Mouse (Mus musculus) forebrain, postnatal 0 days (tissue): ENCODE results near the gene Slc9c1. TPM values are rescaled to one million over a fixed set of nuclear protein-coding genes. Genes with fewer than 3 reads are reported as not detected.

ENCODE experiments used
- ATAC-seq: fragments of 200-750 bp; cut with Nextera tagmentation; 2 replicates; pipeline ENCODE4 v1.8.0; 2017; ENCODE audit warnings: mild to moderate bottlenecking, moderate library complexity
- DNase-seq: peaks from one replicate; pipeline ENCODE4 v3.0.0-alpha.2; 2015
- H3K27ac ChIP-seq: fragments of 300-500 bp; sonication (generic); 2 replicates; pipeline ENCODE4 v1.5.1; 2014; ENCODE audit warnings: low read depth, mild to moderate bottlenecking, antibody characterized with exemption, low read length, moderate library complexity, mixed read lengths
- H3K27me3 ChIP-seq: fragments of 300-500 bp; sonication (generic); 2 replicates; pipeline ENCODE4 v1.6.1; 2014; ENCODE audit warnings: mild to moderate bottlenecking, low read length, mixed read lengths; ENCODE audit not compliant: insufficient read depth
- H3K36me3 ChIP-seq: fragments of 300-500 bp; sonication (generic); 2 replicates; pipeline ENCODE4 v1.6.1; 2014; ENCODE audit warnings: mild to moderate bottlenecking, moderate library complexity; ENCODE audit not compliant: insufficient read depth
- H3K4me1 ChIP-seq: fragments of 300-500 bp; sonication (generic); 2 replicates; pipeline ENCODE4 v1.6.1; 2014; ENCODE audit warnings: antibody characterized with exemption; ENCODE audit not compliant: insufficient read depth
- H3K4me2 ChIP-seq: fragments of 300-500 bp; sonication (generic); 2 replicates; pipeline ENCODE4 v1.6.1; 2014; ENCODE audit warnings: low read depth, mild to moderate bottlenecking, moderate library complexity
- H3K4me3 ChIP-seq: fragments of 300-500 bp; sonication (generic); 2 replicates; pipeline ENCODE4 v1.5.1; 2014; ENCODE audit warnings: low read depth, low read length, mixed read lengths
- H3K9ac ChIP-seq: fragments of 300-500 bp; sonication (generic); 2 replicates; pipeline ENCODE4 v1.6.1; 2014; ENCODE audit warnings: mild to moderate bottlenecking
- H3K9me3 ChIP-seq: fragments of 300-500 bp; sonication (generic); 2 replicates; pipeline ENCODE4 v1.6.1; 2016; ENCODE audit warnings: low read length
- CTCF ChIP-seq: sonication (generic); IDR thresholded peaks from 2 replicates; pipeline ENCODE4 v1.5.1; 2016; ENCODE audit warnings: antibody characterized with exemption, control low read depth, low read depth
- WGBS: fragments of 180-500 bp; shearing (Covaris S2); extraction: QIAGEN DNeasy Blood & Tissue Kit; methylation state at CpG from one replicate; pipeline ENCODE4 v1.1.7; 2014; 5-methylcytosine and 5-hydroxymethylcytosine counted together
- polyA plus RNA-seq: library from polyadenylated mRNA; unstranded; fragments of >200 nt; fragmentation: Nextera tagmentation; extraction: Ambion mirVana; gene quantifications from 2 replicates; pipeline ENCODE4 v1.2.1, GENCODE M21; 2015
- total RNA-seq: library from RNA; depleted of rRNA; stranded (reverse); fragments of >200 nt; gene quantifications from 2 replicates; pipeline ENCODE4 v1.2.3, GENCODE M21; 2014; rRNA removed

Slc9c1 gene
- total and polyA plus RNA-seq, 2 experiments from 2014 or later = not detected

- ATAC-seq = no peak
- 62% methylated on average over 3 of the region's 3 CpGs for WGBS
Observed at GRCm38 (mm10) chr16:45641301-45641700, 106.2 kb downstream of the Slc9c1 start.

GRCm38 (mm10) chr16:45643944-45644343 lies 108.8 kb downstream of the Slc9c1 start:
- Histone ChIP-seq H3K9ac (no peak overlapping the region), H3K27me3 (no peaks in the 10 kb centered on the region), H3K4me3 (no peak overlapping the region), H3K36me3 (no peaks in the 10 kb centered on the region), H3K4me2 (no peak overlapping the region), H3K27ac (no peak overlapping the region), H3K4me1 (no peaks in the 10 kb centered on the region), H3K9me3 (no peaks in the 10 kb centered on the region)
- TF ChIP-seq CTCF = no peak
- WGBS = 90% methylated on average over 3 of the region's 3 CpGs
- DNase-seq (no peak), ATAC-seq (no peak)

More at GRCm38 (mm10) chr16:45641301-45641700, 106.2 kb downstream of the Slc9c1 start:
- no peak for TF ChIP-seq CTCF
- Histone ChIP-seq H3K27ac (no peak overlapping the region), H3K9ac (no peak overlapping the region), H3K4me1 (no peaks in the 10 kb centered on the region), H3K27me3 (no peaks in the 10 kb centered on the region), H3K9me3 (no peaks in the 10 kb centered on the region), H3K4me2 (no peak overlapping the region), H3K4me3 (no peak overlapping the region), H3K36me3 (no peaks in the 10 kb centered on the region)
- no peak for DNase-seq

GRCm38 (mm10) chr16:45644380-45644779 lies 109.3 kb downstream of the Slc9c1 start:
- H3K27ac ChIP-seq = no peak overlapping the region
- no peak overlapping the region for H3K9ac ChIP-seq
- TF ChIP-seq CTCF = no peak
- H3K4me3 ChIP-seq = no peak overlapping the region
- H3K27me3 ChIP-seq = no peaks in the 10 kb centered on the region
- DNase-seq = no peak
- WGBS = 83% methylated on average over 6 of the region's 6 CpGs
- H3K36me3 ChIP-seq = no peaks in the 10 kb centered on the region
- ATAC-seq = no peak
- no peaks in the 10 kb centered on the region for H3K9me3 ChIP-seq
- H3K4me1 ChIP-seq = no peaks in the 10 kb centered on the region
- H3K4me2 ChIP-seq = no peak overlapping the region

GRCm38 (mm10) chr16:45651497-45651896 lies 116.4 kb downstream of the Slc9c1 start:
- Histone ChIP-seq H3K4me1 (no peaks in the 10 kb centered on the region), H3K27me3 (peaks cover 8% of the 10 kb centered on the region), H3K36me3 (no peaks in the 10 kb centered on the region), H3K27ac (no peak overlapping the region), H3K9ac (no peak overlapping the region), H3K4me3 (no peak overlapping the region), H3K9me3 (no peaks in the 10 kb centered on the region), H3K4me2 (no peak overlapping the region)
- DNase-seq (no peak), ATAC-seq (no peak)
- WGBS = 73% methylated on average over 2 of the region's 2 CpGs
- no peak for TF ChIP-seq CTCF

GRCm38 (mm10) chr16:45653009-45653933 lies 118.2 kb downstream of the Slc9c1 start:
- Histone ChIP-seq H3K9ac (peak overlapping the region; percentile 18; the same call in 1 of the 2 replicates), H3K27me3 (peaks cover 8% of the 10 kb centered on the region), H3K4me1 (no peaks in the 10 kb centered on the region), H3K27ac (no peak overlapping the region), H3K4me3 (peak overlapping the region; percentile 26), H3K9me3 (no peaks in the 10 kb centered on the region), H3K36me3 (no peaks in the 10 kb centered on the region), H3K4me2 (peak overlapping the region; percentile 47)
- DNase-seq (no peak), ATAC-seq (no peak)
- 16% methylated on average over 17 of the region's 17 CpGs for WGBS
- TF ChIP-seq CTCF = no peak

- H3K9ac ChIP-seq = peak within 1 kb of the TSS; percentile 18; the same call in 1 of the 2 replicates
Observed at GRCm38 (mm10) chr16:45653934-45654332, 118.8 kb downstream of the Slc9c1 start, which contains the start of gene BC016579. BC016579 (minus strand) TSS chr16:45654068.

GRCm38 (mm10) chr16:45654465-45654864 lies 119.4 kb downstream of the Slc9c1 start:
- Histone ChIP-seq H3K4me3 (no peak overlapping the region), H3K27me3 (peaks cover 8% of the 10 kb centered on the region), H3K9me3 (no peaks in the 10 kb centered on the region), H3K4me2 (peak overlapping the region; percentile 47; the same call in 1 of the 2 replicates), H3K36me3 (no peaks in the 10 kb centered on the region), H3K9ac (no peak overlapping the region), H3K4me1 (no peaks in the 10 kb centered on the region), H3K27ac (no peak overlapping the region)
- ATAC-seq (no peak), DNase-seq (no peak)
- no peak for TF ChIP-seq CTCF
- WGBS = 62% methylated on average over 9 of the region's 9 CpGs

More at GRCm38 (mm10) chr16:45653934-45654332, 118.8 kb downstream of the Slc9c1 start, which contains the start of gene BC016579:
- no peaks in the 10 kb centered on the region for H3K9me3 ChIP-seq
- ATAC-seq (no peak), DNase-seq (no peak)
- H3K4me1 ChIP-seq = no peaks in the 10 kb centered on the region
- H3K36me3 ChIP-seq = no peaks in the 10 kb centered on the region
- no peak within 1 kb of the TSS for H3K27ac ChIP-seq
- WGBS = 3% methylated on average over 20 of the region's 20 CpGs
- H3K4me3 ChIP-seq = peak within 1 kb of the TSS; percentile 26
- no peak for TF ChIP-seq CTCF
- H3K4me2 ChIP-seq = peak within 1 kb of the TSS; percentile 47
- peaks cover 8% of the 10 kb centered on the region for H3K27me3 ChIP-seq

Other genes starting within 250 kb of the Slc9c1 start
- 312 and 318 TPM in 2 replicates for gene Cd200, start 126.3 kb upstream of the Slc9c1 start, total RNA-seq
- gene Cd200, start 126.3 kb upstream of the Slc9c1 start, polyA plus RNA-seq = 433 and 445 TPM in 2 replicates
- gene Gm609, start 42.3 kb upstream of the Slc9c1 start, total RNA-seq = not detected in 2 replicates
- not detected in 2 replicates for gene Gm609, start 42.3 kb upstream of the Slc9c1 start, polyA plus RNA-seq
- gene Gm17783, start 3.3 kb upstream of the Slc9c1 start, total RNA-seq = not detected in 2 replicates
- gene Gm17783, start 3.3 kb upstream of the Slc9c1 start, polyA plus RNA-seq = not detected in 2 replicates
- gene Gcsam, start 75.1 kb downstream of the Slc9c1 start, total RNA-seq = not detected in 2 replicates
- not detected in 2 replicates for gene Gcsam, start 75.1 kb downstream of the Slc9c1 start, polyA plus RNA-seq
- 0.23 TPM in 1 of 2 replicates, not detected in the other for gene BC016579, start 118.8 kb downstream of the Slc9c1 start, total RNA-seq
- not detected in 2 replicates for gene BC016579, start 118.8 kb downstream of the Slc9c1 start, polyA plus RNA-seq
- gene Tmprss7, start 158.3 kb downstream of the Slc9c1 start, total RNA-seq = 0.85 and 1.3 TPM in 2 replicates
- gene Tmprss7, start 158.3 kb downstream of the Slc9c1 start, polyA plus RNA-seq = 0.43 and 0.69 TPM in 2 replicates
- 225 and 289 TPM in 2 replicates for gene Tagln3, start 189.3 kb downstream of the Slc9c1 start, total RNA-seq
- 328 and 399 TPM in 2 replicates for gene Tagln3, start 189.3 kb downstream of the Slc9c1 start, polyA plus RNA-seq
- 22.9 and 27.4 TPM in 2 replicates for gene Abhd10, start 207.6 kb downstream of the Slc9c1 start, total RNA-seq
- 24.7 and 33.4 TPM in 2 replicates for gene Abhd10, start 207.6 kb downstream of the Slc9c1 start, polyA plus RNA-seq